Mouse (Mus musculus): ENCODE results near the gene Gm26920.

DNA sequence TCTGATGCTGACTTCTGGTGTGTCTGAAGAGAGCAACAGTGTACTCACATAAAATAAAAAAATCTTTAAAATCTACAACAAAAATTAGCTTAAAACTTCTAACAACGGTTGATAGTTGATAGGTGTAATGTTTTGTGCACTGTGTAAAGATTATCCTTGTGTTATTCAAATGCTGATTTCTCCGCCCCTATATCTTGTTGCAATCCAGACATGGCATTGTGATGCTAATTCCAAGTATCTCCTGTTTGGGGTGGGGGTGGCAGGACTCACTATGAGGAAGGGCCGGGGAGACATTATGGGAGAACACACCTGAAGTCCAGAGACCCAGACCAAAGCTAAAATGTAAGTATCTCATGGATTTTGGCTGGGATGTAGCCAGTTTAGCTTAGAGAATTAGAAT is 58.8 kb downstream of the Gm26920 start:
- TF ChIP-seq CTCF (IDR thresholded peaks at IDR 0.05; ENCODE audit: control insufficient read depth, insufficient read depth, insufficient read length) = no peak
- no peak for TF ChIP-seq CEBPB (IDR thresholded peaks at IDR 0.05; ENCODE audit: low read depth)
- TF ChIP-seq MYOG (IDR thresholded peaks at IDR 0.05; ENCODE audit: control insufficient read depth, extremely low read depth, insufficient read length) = no peak

Data from C2C12 (cell line).